Mouse (Mus musculus) liver, embryonic 14.5 days (tissue): ENCODE results near the gene Gm10065.

Experiments used
- CTCF ChIP-seq: IDR thresholded peaks from 2 replicates; pipeline ENCODE4 v1.5.1; 2016; ENCODE audit warnings: antibody characterized with exemption, low read depth, control low read depth
- EP300 ChIP-seq: IDR thresholded peaks from 2 replicates; pipeline ENCODE4 v1.6.1; 2016; ENCODE audit warnings: antibody characterized with exemption, low read depth

DNA sequence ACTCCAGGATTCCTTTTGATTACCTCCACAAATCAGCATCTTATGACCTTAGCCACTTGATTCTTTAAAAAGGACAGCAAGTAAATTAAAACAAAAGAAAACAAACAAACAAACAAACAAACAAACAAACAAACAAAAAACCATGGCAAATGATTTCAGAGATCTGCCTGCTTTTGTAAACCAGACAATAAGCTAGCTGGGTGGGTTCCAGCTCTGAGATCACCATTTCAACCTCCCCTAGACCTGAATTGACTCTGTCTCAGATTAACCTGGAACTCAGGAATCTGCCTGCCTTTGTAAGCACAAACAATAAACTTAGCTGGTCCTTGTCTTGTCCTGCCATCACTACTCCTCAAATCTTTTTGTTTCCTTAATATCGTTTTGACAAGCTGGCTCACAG lies 7.6 kb upstream of the Gm10065 start:
- no peak for TF ChIP-seq EP300
- TF ChIP-seq CTCF, result no peak
